Mouse (Mus musculus) monocyte, adult 2 months (primary cell): ENCODE results near the gene Olfr1133.
"Not testable (repeated sequence)": the region's sequence is repeated elsewhere in the genome, so short reads cannot be mapped to it uniquely, and the experiment has no call there.

Experiments
- DNase-seq, 2 experiments: peaks; one replicate each; pipeline ENCODE4 v3.0.0; 2022; ENCODE audit warnings: low spot score in 2 of 2, low read depth in 1 of 2

Olfr1133 gene

DNA sequence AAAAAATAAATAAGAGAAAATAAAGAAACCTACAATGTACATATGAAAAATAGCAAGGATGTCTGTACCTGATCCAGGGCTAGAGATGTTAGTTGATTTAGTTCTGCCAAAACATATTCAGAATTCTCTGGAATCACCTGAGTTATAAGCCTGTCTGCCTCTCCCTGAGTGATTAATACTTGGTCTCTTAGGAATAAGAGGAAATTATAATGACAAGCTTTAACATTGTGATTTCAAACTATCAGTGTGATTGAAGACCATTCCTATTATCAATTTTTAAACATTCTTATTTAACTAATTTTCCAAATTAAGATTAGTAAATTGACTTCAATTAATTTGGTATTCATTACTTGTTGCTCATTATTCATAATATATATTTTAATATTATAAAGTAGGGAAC lies at the start of gene Olfr1133:
TSS of gene Olfr1133 (minus strand) at position 101 of the 400 bp plus-strand sequence.
- no peak for DNase-seq

DNA sequence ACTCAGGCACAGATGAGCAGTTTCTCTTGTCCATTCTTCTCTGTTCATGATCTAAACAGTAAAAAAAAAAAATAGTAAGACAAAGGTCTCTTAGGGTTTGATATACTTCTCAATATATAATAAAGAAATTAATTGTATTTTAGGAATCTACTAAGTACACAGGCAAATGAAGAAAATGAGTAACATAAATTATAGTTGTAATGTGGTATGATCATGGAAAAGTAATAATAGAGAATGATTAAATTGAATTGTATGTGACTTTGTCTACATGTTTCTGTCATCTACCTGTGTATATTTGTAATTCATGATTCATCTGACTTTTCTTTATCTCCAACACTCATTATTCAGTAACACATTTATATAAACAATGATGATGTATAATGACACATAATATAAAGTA lies 46.7 kb upstream of the Olfr1133 start, which contains the start of gene Olfr1136:
TSS of gene Olfr1136 (minus strand) at position 101 of the 400 bp plus-strand sequence.
- DNase-seq: no peak

- no peak for DNase-seq
These were observed 26.4 kb upstream of the Olfr1133 start, which contains the start of gene Olfr1135 for GRCm38 (mm10) chr2:87673564-87673963. TSS of gene Olfr1135 (minus strand) at chr2:87673664.

DNA sequence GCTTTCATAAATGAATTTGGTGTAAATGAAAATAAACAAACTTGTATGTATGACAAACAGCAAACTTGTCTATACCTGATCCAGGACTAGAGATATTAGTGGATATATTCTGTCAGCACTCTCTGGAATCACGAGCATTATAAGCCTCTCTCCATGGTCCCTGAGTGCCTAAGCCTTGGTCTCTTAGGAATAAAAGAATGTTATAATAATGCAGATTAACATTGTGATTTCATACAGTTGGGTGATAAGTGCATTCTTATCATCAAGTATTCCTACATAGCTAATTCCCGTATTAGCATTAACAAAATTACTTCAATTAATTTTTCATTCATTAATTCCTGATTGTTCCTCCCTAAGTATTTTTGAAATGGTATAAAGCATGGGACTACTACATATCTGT lies 11.2 kb upstream of the Olfr1133 start, which contains the start of gene Olfr1134:
TSS of gene Olfr1134 (minus strand) at position 101 of the 400 bp plus-strand sequence.
- DNase-seq: no peak

DNA sequence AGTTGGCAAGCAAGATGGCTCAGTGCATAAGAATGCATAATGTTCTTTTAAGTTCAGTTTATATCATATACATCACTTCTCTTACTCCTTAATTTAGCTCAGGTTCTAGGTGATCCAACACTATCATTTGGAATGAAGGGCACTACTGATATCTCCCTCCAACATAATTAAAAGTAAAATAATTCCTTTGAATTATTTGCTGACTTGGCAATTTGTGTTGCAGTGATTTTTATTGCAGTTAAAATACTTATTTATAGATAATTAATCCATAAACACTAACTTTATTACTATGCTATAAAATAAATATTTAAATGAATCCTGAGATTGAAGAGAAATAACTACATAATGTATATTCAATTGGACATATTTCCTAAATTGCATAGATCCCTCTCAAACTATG lies 4.7 kb downstream of the Olfr1133 start:
- DNase-seq: no peak

GRCm38 (mm10) chr2:87637435-87637834 lies 9.7 kb downstream of the Olfr1133 start, which contains the start of gene Olfr1132:
TSS of gene Olfr1132 (minus strand) at chr2:87637535.
- DNase-seq: no peak

GRCm38 (mm10) chr2:87626804-87627203 lies 20.4 kb downstream of the Olfr1133 start, which contains the start of gene Olfr1131:
TSS of gene Olfr1131 (plus strand) at chr2:87627104.
- no peak for DNase-seq

GRCm38 (mm10) chr2:87605912-87606311 lies 41.3 kb downstream of the Olfr1133 start, which contains the start of gene Olfr1130:
TSS of gene Olfr1130 (plus strand) at chr2:87606212.
- not testable (repeated sequence) for DNase-seq
